Mouse (Mus musculus) lung, adult 2 months (tissue): ENCODE results near the gene Myog. TPM values are rescaled to one million over a fixed set of nuclear protein-coding genes. Genes with fewer than 3 reads are reported as not detected.

Source experiments
- DNase-seq: peaks from one replicate; pipeline ENCODE4 v3.0.0; 2022
- H3K4me1 ChIP-seq: fragments of 200-500 bp; 2 replicates; pipeline ENCODE4 v1.6.1; 2011; ENCODE audit warnings: low read length; ENCODE audit not compliant: control insufficient read depth, insufficient read depth
- H3K4me3 ChIP-seq: fragments of 200-500 bp; replicated peaks from 2 replicates; pipeline ENCODE3; 2011; ENCODE audit warnings: low read depth, mild to moderate bottlenecking, control low read depth, low read length; ENCODE audit errors: extremely low read depth
- CTCF ChIP-seq: fragments of 200-500 bp; IDR thresholded peaks from 2 replicates; pipeline ENCODE4 v1.5.1; 2011; ENCODE audit warnings: mild to moderate bottlenecking, low read length, control low read depth; ENCODE audit not compliant: insufficient read depth
- POLR2A ChIP-seq: fragments of 200-500 bp; IDR thresholded peaks from 2 replicates; pipeline ENCODE4 v1.6.1; 2011; ENCODE audit warnings: low read depth, mild to moderate bottlenecking, control low read depth, low read length, borderline replicate concordance; ENCODE audit errors: extremely low read depth
- WGBS: fragments of 180-500 bp; shearing (Covaris S2); methylation state at CpG from one replicate; pipeline ENCODE4 v1.1.7; 2018; 5-methylcytosine and 5-hydroxymethylcytosine counted together
- polyA plus RNA-seq: library from polyadenylated mRNA; depleted of rRNA; stranded (reverse); fragments of >200 nt; gene quantifications from 2 replicates; pipeline ENCODE4 v1.2.3, GENCODE M21; 2012

Gene Myog
- polyA plus RNA-seq, 1 experiment, result 1.7 TPM

- H3K4me3 ChIP-seq, result peak overlapping the region; percentile 74
- no peak for TF ChIP-seq POLR2A
- no peak for TF ChIP-seq CTCF
- 4% methylated on average over 58 of the region's 59 CpGs for WGBS
- H3K4me1 ChIP-seq, result peaks cover 7% of the 10 kb centered on the region; the same call in 1 of the 2 replicates
- peak; percentile 28 for DNase-seq
Measured at GRCm38 (mm10) chr1:134298636-134299411, 9.0 kb downstream of the Myog start.

GRCm38 (mm10) chr1:134302568-134303238 lies 12.9 kb downstream of the Myog start:
- Histone ChIP-seq H3K4me3 (no peak overlapping the region), H3K4me1 (peaks cover 7% of the 10 kb centered on the region; the same call in 1 of the 2 replicates)
- peak; percentile 33 for DNase-seq
- WGBS, result 23% methylated on average over 8 of the region's 8 CpGs
- TF ChIP-seq CTCF, result no peak
- no peak for TF ChIP-seq POLR2A

GRCm38 (mm10) chr1:134304940-134305339 lies 15.2 kb downstream of the Myog start:
- H3K4me3 ChIP-seq, result no peak overlapping the region
- no peak for DNase-seq
- TF ChIP-seq CTCF (no peak), POLR2A (no peak)
- WGBS, result 83% methylated on average over 9 of the region's 9 CpGs
- H3K4me1 ChIP-seq, result peaks cover 7% of the 10 kb centered on the region; the same call in 1 of the 2 replicates

GRCm38 (mm10) chr1:134307409-134307808 lies 17.6 kb downstream of the Myog start:
- H3K4me3 ChIP-seq, result no peak overlapping the region
- DNase-seq, result no peak
- WGBS, result 76% methylated on average over 10 of the region's 10 CpGs
- H3K4me1 ChIP-seq, result peaks cover 6% of the 10 kb centered on the region; the same call in 1 of the 2 replicates
- TF ChIP-seq CTCF (no peak), POLR2A (no peak)

- TF ChIP-seq POLR2A (no peak), CTCF (no peak)
- 53% methylated on average over 2 of the region's 2 CpGs for WGBS
- DNase-seq, result no peak
- H3K4me1 ChIP-seq, result no peaks in the 10 kb centered on the region
- no peak overlapping the region for H3K4me3 ChIP-seq
Measured at GRCm38 (mm10) chr1:134310291-134310690, 20.5 kb downstream of the Myog start.

GRCm38 (mm10) chr1:134310729-134311128 lies 20.9 kb downstream of the Myog start:
- Histone ChIP-seq H3K4me3 (no peak overlapping the region), H3K4me1 (no peaks in the 10 kb centered on the region)
- 94% methylated on average over 3 of the region's 3 CpGs for WGBS
- TF ChIP-seq POLR2A (no peak), CTCF (no peak)
- DNase-seq, result no peak

- 81% methylated on average over 7 of the region's 7 CpGs for WGBS
- no peak for TF ChIP-seq POLR2A
- TF ChIP-seq CTCF, result no peak
- H3K4me1 ChIP-seq, result no peaks in the 10 kb centered on the region
Measured at GRCm38 (mm10) chr1:134311760-134312159, 22.0 kb downstream of the Myog start.

GRCm38 (mm10) chr1:134315181-134315580 lies 25.4 kb downstream of the Myog start:
- no peak for TF ChIP-seq POLR2A
- TF ChIP-seq CTCF, result no peak
- Histone ChIP-seq H3K4me3 (no peak overlapping the region), H3K4me1 (no peaks in the 10 kb centered on the region)
- 84% methylated on average over 5 of the region's 5 CpGs for WGBS
- no peak for DNase-seq

More at GRCm38 (mm10) chr1:134311760-134312159, 22.0 kb downstream of the Myog start:
- H3K4me3 ChIP-seq, result no peak overlapping the region
- no peak for DNase-seq

- 72% methylated on average over 9 of the region's 9 CpGs for WGBS
- no peak for DNase-seq
- no peak for TF ChIP-seq POLR2A
- TF ChIP-seq CTCF, result no peak
- no peak overlapping the region for H3K4me3 ChIP-seq
- H3K4me1 ChIP-seq, result no peaks in the 10 kb centered on the region
Measured at GRCm38 (mm10) chr1:134316361-134316760, 26.6 kb downstream of the Myog start.
